Mouse (Mus musculus) neural tube, embryonic 11.5 days (tissue): ENCODE data around the gene Prkra. TPM values are rescaled to one million over a fixed set of nuclear protein-coding genes. Genes with fewer than 3 reads are reported as not detected.

Experiments used
- ATAC-seq: fragments of 200-750 bp; cut with Nextera tagmentation; 2 replicates; pipeline ENCODE4 v1.8.0; 2017; ENCODE audit warnings: moderate number of reproducible peaks, mild to moderate bottlenecking, moderate TSS enrichment, moderate library complexity; ENCODE audit not compliant: insufficient read depth, low FRiP score, low TSS enrichment
- DNase-seq: peaks from one replicate; pipeline ENCODE4 v3.0.0-alpha.2; 2015; ENCODE audit warnings: low spot score
- H3K27ac ChIP-seq: fragments of 300-500 bp; sonication (generic); 2 replicates; pipeline ENCODE4 v1.5.1; 2014; ENCODE audit warnings: low read depth, mild to moderate bottlenecking, low read length
- H3K27me3 ChIP-seq: fragments of 300-500 bp; sonication (generic); 2 replicates; pipeline ENCODE4 v1.6.1; 2014; ENCODE audit warnings: mild to moderate bottlenecking, low read length, mixed read lengths; ENCODE audit not compliant: control insufficient read depth, insufficient read depth
- H3K36me3 ChIP-seq: fragments of 300-500 bp; sonication (generic); 2 replicates; pipeline ENCODE4 v1.6.1; 2014; ENCODE audit warnings: mild to moderate bottlenecking, low read length, moderate library complexity, mixed read lengths; ENCODE audit not compliant: control insufficient read depth, insufficient read depth
- H3K4me1 ChIP-seq: fragments of 300-500 bp; sonication (generic); 2 replicates; pipeline ENCODE4 v1.6.1; 2014; ENCODE audit warnings: low read length, mixed read lengths; ENCODE audit not compliant: control insufficient read depth, insufficient read depth
- H3K4me2 ChIP-seq: fragments of 300-500 bp; sonication (generic); 2 replicates; pipeline ENCODE4 v1.6.1; 2014; ENCODE audit warnings: low read depth, mild to moderate bottlenecking, moderate library complexity
- H3K4me3 ChIP-seq: fragments of 300-500 bp; sonication (generic); 2 replicates; pipeline ENCODE4 v1.5.1; 2014; ENCODE audit warnings: low read depth, low read length
- H3K9ac ChIP-seq: fragments of 300-500 bp; sonication (generic); 2 replicates; pipeline ENCODE4 v1.6.1; 2014; ENCODE audit warnings: mild to moderate bottlenecking, low read length
- H3K9me3 ChIP-seq: fragments of 300-500 bp; sonication (generic); 2 replicates; pipeline ENCODE4 v1.6.1; 2016; ENCODE audit warnings: low read length; ENCODE audit not compliant: control insufficient read depth
- WGBS: fragments of 180-500 bp; shearing (Covaris S2); extraction: QIAGEN DNeasy Blood & Tissue Kit; methylation state at CpG from one replicate; pipeline ENCODE4 v1.1.7; 2014; 5-methylcytosine and 5-hydroxymethylcytosine counted together
- polyA plus RNA-seq: library from polyadenylated mRNA; unstranded; fragments of >200 nt; fragmentation: Nextera tagmentation; extraction: Ambion mirVana; gene quantifications from 2 replicates; pipeline ENCODE4 v1.2.1, GENCODE M21; 2014

Prkra gene
- polyA plus RNA-seq, 1 experiment from 2014 or later, result 88.6 TPM

DNA sequence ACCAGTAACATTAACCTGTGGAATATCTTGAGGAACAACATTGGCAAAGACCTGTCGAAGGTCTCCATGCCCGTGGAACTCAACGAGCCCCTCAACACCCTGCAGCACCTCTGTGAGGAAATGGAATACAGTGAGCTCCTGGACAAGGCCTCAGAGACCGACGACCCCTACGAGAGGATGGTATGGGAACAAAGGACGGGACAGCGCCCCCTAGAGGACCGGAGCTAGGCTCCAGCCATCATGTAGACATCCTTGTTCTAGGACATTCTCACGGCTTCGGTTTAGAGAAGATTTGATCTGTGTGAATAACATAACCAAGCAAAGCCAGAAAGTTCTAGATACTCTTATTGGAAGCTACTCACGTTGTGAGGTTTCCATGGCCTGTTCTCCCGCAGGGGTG is 62.7 kb downstream of the Prkra start:
- no peaks in the 10 kb centered on the region; the same call in 1 of the 2 replicates for H3K36me3 ChIP-seq
- H3K27me3 ChIP-seq, result no peaks in the 10 kb centered on the region
- H3K9ac ChIP-seq, result no peak overlapping the region
- no peak for DNase-seq
- no peaks in the 10 kb centered on the region for H3K9me3 ChIP-seq
- no peak overlapping the region for H3K4me3 ChIP-seq
- 92% methylated on average over 13 of the region's 13 CpGs for WGBS
- no peak overlapping the region for H3K4me2 ChIP-seq
- ATAC-seq, result no peak
- H3K4me1 ChIP-seq, result no peaks in the 10 kb centered on the region
- H3K27ac ChIP-seq, result no peak overlapping the region

Other genes starting within 250 kb of the Prkra start
- gene Osbpl6, start 241.5 kb downstream of the Prkra start, polyA plus RNA-seq, result 18.9 and 20.3 TPM in 2 replicates
- gene Pjvk, start 461 bp upstream of the Prkra start, polyA plus RNA-seq, result 0.50 and 1.1 TPM in 2 replicates
- gene Fkbp7, start 25.1 kb upstream of the Prkra start, polyA plus RNA-seq, result 19.9 and 23.0 TPM in 2 replicates
- 13.9 and 14.1 TPM in 2 replicates for gene Plekha3, start 27.3 kb upstream of the Prkra start, polyA plus RNA-seq